Mouse (Mus musculus): ENCODE results near the gene Rasl2-9. TPM values are rescaled to one million over a fixed set of nuclear protein-coding genes. Genes with fewer than 3 reads are reported as not detected.

Gene Rasl2-9
- total RNA-seq (2023), result not detected

GRCm38 (mm10) chr7:5125549-5126406 is at the start of gene Rasl2-9:
Gene Rasl2-9, minus strand, starts transcription at chr7:5125950.

GRCm38 (mm10) chr7:5149570-5149969 is 23.8 kb upstream of the Rasl2-9 start, which contains the start of gene Vmn1r55:
Gene Vmn1r55, minus strand, starts transcription at chr7:5149670.

GRCm38 (mm10) chr7:5116850-5117249 is 8.9 kb downstream of the Rasl2-9 start, which contains the start of gene Rfpl4:
Gene Rfpl4, minus strand, starts transcription at chr7:5116950.

GRCm38 (mm10) chr7:5080010-5080751 is 45.6 kb downstream of the Rasl2-9 start, which contains the start of gene Epn1:
Gene Epn1, plus strand, starts transcription at chr7:5080235.

Other genes with a start within 250 kb of the Rasl2-9 start
- 10.2 TPM for gene Isoc2a, start 248.8 kb downstream of the Rasl2-9 start, total RNA-seq (2023)
- not detected for gene Gm36210, start 219.4 kb downstream of the Rasl2-9 start, total RNA-seq (2023)
- gene Zfp628, start 210.7 kb downstream of the Rasl2-9 start, total RNA-seq (2023), result 36.5 TPM
- 16.7 TPM for gene Nat14, start 203.9 kb downstream of the Rasl2-9 start, total RNA-seq (2023)
- gene Ssc5d, start 200.2 kb downstream of the Rasl2-9 start, total RNA-seq (2023), result 0.64 TPM
- not detected for gene Sbk2, start 161.5 kb downstream of the Rasl2-9 start, total RNA-seq (2023)
- gene Sbk3, start 154.8 kb downstream of the Rasl2-9 start, total RNA-seq (2023), result not detected
- 29.8 TPM for gene Zfp579, start 129.8 kb downstream of the Rasl2-9 start, total RNA-seq (2023)
- 9.5 TPM for gene Zfp524, start 111.5 kb downstream of the Rasl2-9 start, total RNA-seq (2023)
- 51.1 TPM for gene Fiz1, start 111.3 kb downstream of the Rasl2-9 start, total RNA-seq (2023)
- not detected for gene Gm44973, start 110.5 kb downstream of the Rasl2-9 start, total RNA-seq (2023)
- 53.7 TPM for gene Zfp865, start 105.6 kb downstream of the Rasl2-9 start, total RNA-seq (2023)
- gene Ccdc106, start 105.4 kb downstream of the Rasl2-9 start, total RNA-seq (2023), result not detected
- gene 4632433K11Rik, start 91.8 kb downstream of the Rasl2-9 start, total RNA-seq (2023), result not detected
- 8.6 TPM for gene Zfp784, start 87.5 kb downstream of the Rasl2-9 start, total RNA-seq (2023)
- gene Zfp580, start 74.4 kb downstream of the Rasl2-9 start, total RNA-seq (2023), result 7.7 TPM
- 400 TPM for gene U2af2, start 63.8 kb downstream of the Rasl2-9 start, total RNA-seq (2023)
- 106 TPM for gene Epn1, start 45.7 kb downstream of the Rasl2-9 start, total RNA-seq (2023)
- not detected for gene Rfpl4, start 9.0 kb downstream of the Rasl2-9 start, total RNA-seq (2023)
- 0.03 TPM for gene Vmn1r55, start 23.7 kb upstream of the Rasl2-9 start, total RNA-seq (2023)
- gene Vmn1r56, start 70.8 kb upstream of the Rasl2-9 start, total RNA-seq (2023), result not detected
- gene Vmn1r57, start 92.5 kb upstream of the Rasl2-9 start, total RNA-seq (2023), result not detected
- gene Gm5065, start 224.6 kb upstream of the Rasl2-9 start, total RNA-seq (2023), result not detected
- not detected for gene Nlrp2, start 225.1 kb upstream of the Rasl2-9 start, total RNA-seq (2023)